Mouse (Mus musculus) G1E (cell line): ENCODE measurements around the gene Rgs7.

Source experiments
- CTCF ChIP-seq: IDR thresholded peaks from 2 replicates; pipeline ENCODE4 v1.5.1; 2012; ENCODE audit warnings: low read depth, low read length, inconsistent platforms, mixed read lengths
- GATA1 ChIP-seq: IDR thresholded peaks from 2 replicates; pipeline ENCODE4 v1.6.1; 2012; ENCODE audit warnings: borderline replicate concordance, low read length, inconsistent platforms, mixed read lengths

DNA sequence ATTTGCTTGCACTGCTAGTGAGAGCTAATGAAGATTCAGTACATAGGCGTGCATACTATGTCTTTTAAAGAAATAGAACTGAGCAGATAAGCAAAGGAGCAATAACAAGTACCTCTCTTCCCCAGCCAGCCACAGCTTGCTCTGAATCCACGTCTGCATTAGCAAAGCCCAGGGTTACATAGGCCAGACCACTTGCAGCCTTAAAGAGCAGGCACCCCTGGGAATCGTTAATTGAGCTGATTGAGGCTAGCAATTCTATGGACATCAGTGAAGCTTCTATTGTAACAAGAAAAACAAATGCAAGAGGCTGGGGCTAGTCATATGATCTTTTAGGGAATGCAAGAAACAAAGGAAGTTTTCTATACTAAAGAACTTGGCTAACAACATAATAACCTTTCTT is 81.9 kb downstream of the Rgs7 start:
- TF ChIP-seq GATA1 = no peak
- TF ChIP-seq CTCF = no peak
